Mouse (Mus musculus) hindbrain, postnatal 0 days (tissue): ENCODE data around the gene Usp49. TPM values are rescaled to one million over a fixed set of nuclear protein-coding genes. Genes with fewer than 3 reads are reported as not detected.

ENCODE experiments used
- ATAC-seq: fragments of 200-750 bp; cut with Nextera tagmentation; 2 replicates; pipeline ENCODE4 v1.8.0; 2017; ENCODE audit warnings: mild to moderate bottlenecking, moderate TSS enrichment, moderate library complexity
- DNase-seq: peaks from one replicate; pipeline ENCODE4 v3.0.0-alpha.2; 2015; ENCODE audit warnings: low spot score
- H3K27ac ChIP-seq: fragments of 300-500 bp; sonication (generic); 2 replicates; pipeline ENCODE4 v1.5.1; 2014; ENCODE audit warnings: mild to moderate bottlenecking
- H3K27me3 ChIP-seq: fragments of 300-500 bp; sonication (generic); 2 replicates; pipeline ENCODE4 v1.6.1; 2014; ENCODE audit warnings: low read length, mixed read lengths; ENCODE audit not compliant: insufficient read depth
- H3K36me3 ChIP-seq: fragments of 300-500 bp; sonication (generic); 2 replicates; pipeline ENCODE4 v1.6.1; 2014; ENCODE audit warnings: low read length, mixed read lengths; ENCODE audit not compliant: insufficient read depth
- H3K4me1 ChIP-seq: fragments of 300-500 bp; sonication (generic); 2 replicates; pipeline ENCODE4 v1.6.1; 2014; ENCODE audit warnings: antibody characterized with exemption, low read length, mixed read lengths; ENCODE audit not compliant: insufficient read depth
- H3K4me2 ChIP-seq: fragments of 300-500 bp; sonication (generic); 2 replicates; pipeline ENCODE4 v1.6.1; 2014; ENCODE audit warnings: low read depth, mild to moderate bottlenecking, low read length, moderate library complexity, mixed read lengths
- H3K4me3 ChIP-seq: fragments of 300-500 bp; sonication (generic); 2 replicates; pipeline ENCODE4 v1.5.1; 2014; ENCODE audit warnings: low read length
- H3K9ac ChIP-seq: fragments of 300-500 bp; sonication (generic); replicated peaks from 2 replicates; pipeline ENCODE4 v1.6.1; 2014; ENCODE audit warnings: mild to moderate bottlenecking, low read length, moderate library complexity, mixed read lengths
- H3K9me3 ChIP-seq: fragments of 300-500 bp; sonication (generic); 2 replicates; pipeline ENCODE4 v1.6.1; 2016; ENCODE audit warnings: low read length, mixed read lengths
- CTCF ChIP-seq: IDR thresholded peaks from 2 replicates; pipeline ENCODE4 v1.5.1; 2016; ENCODE audit warnings: antibody characterized with exemption, control low read depth, low read depth
- WGBS: fragments of 180-500 bp; shearing (Covaris S2); extraction: QIAGEN DNeasy Blood & Tissue Kit; methylation state at CpG from one replicate; pipeline ENCODE4 v1.1.7; 2014; 5-methylcytosine and 5-hydroxymethylcytosine counted together
- polyA plus RNA-seq: library from polyadenylated mRNA; unstranded; fragments of >200 nt; fragmentation: Nextera tagmentation; extraction: Ambion mirVana; gene quantifications from 2 replicates; pipeline ENCODE4 v1.2.1, GENCODE M21; 2015
- total RNA-seq: library from RNA; depleted of rRNA; stranded (reverse); fragments of >200 nt; gene quantifications from 2 replicates; pipeline ENCODE4 v1.2.3, GENCODE M21; 2014

Gene Usp49
- total and polyA plus RNA-seq, 2 experiments from 2014 or later = 4.9 to 25.5 TPM

- Histone ChIP-seq H3K4me2 (peak within 1 kb of the TSS; percentile 92), H3K4me3 (peak within 1 kb of the TSS; percentile 58), H3K27me3 (no peaks in the 10 kb centered on the region), H3K4me1 (peaks cover 14% of the 10 kb centered on the region), H3K27ac (peak within 1 kb of the TSS; percentile 87), H3K9me3 (no peaks in the 10 kb centered on the region), H3K36me3 (peaks cover 8% of the 10 kb centered on the region; the same call in 1 of the 2 replicates), H3K9ac (peak within 1 kb of the TSS; percentile 84)
- under 1% methylated on average over 58 of the region's 58 CpGs for WGBS
- ATAC-seq (peak; percentile 70), DNase-seq (peak; percentile 87)
- no peak for TF ChIP-seq CTCF
Measured at GRCm38 (mm10) chr17:47688608-47689575, 58.4 kb downstream of the Usp49 start, which contains the start of gene Frs3. Gene Frs3 (plus strand): TSS chr17:47689030.

- Histone ChIP-seq H3K4me1 (peaks cover 18% of the 10 kb centered on the region), H3K9ac (peak overlapping the region; percentile 84; the same call in 1 of the 2 replicates), H3K9me3 (no peaks in the 10 kb centered on the region)
Measured at GRCm38 (mm10) chr17:47689894-47690293, 59.4 kb downstream of the Usp49 start.

DNA sequence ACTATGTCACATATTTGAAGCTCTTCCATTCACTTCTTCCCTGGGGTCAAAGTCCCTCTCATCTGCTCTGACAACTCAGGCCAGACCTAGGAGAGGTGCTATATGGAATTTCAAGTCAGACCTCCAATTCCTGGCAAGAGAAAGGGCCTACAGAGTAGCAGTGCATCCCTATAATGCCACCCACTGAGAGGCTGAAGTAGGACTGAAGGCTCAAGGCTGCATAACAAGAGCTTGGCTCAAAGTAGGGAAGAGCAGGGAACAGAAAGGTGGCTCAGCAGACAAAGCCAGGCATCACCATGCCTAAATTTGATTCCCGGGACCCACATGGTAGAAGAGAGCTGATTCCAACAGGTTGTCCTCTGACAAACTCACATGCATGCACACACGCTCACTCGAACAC, 61.2 kb downstream of the Usp49 start:
- Histone ChIP-seq H3K9ac (no peak overlapping the region), H3K4me1 (peaks cover 18% of the 10 kb centered on the region), H3K9me3 (no peaks in the 10 kb centered on the region), H3K27me3 (no peaks in the 10 kb centered on the region), H3K27ac (no peak overlapping the region), H3K4me2 (no peak overlapping the region), H3K4me3 (no peak overlapping the region), H3K36me3 (no peaks in the 10 kb centered on the region)
- DNase-seq (no peak), ATAC-seq (no peak)
- 81% methylated on average over 3 of the region's 3 CpGs for WGBS
- no peak for TF ChIP-seq CTCF

More at GRCm38 (mm10) chr17:47689894-47690293, 59.4 kb downstream of the Usp49 start:
- H3K36me3 ChIP-seq = peaks cover 8% of the 10 kb centered on the region; the same call in 1 of the 2 replicates
- no peak for ATAC-seq
- peak overlapping the region; percentile 58; the same call in 1 of the 2 replicates for H3K4me3 ChIP-seq
- no peaks in the 10 kb centered on the region for H3K27me3 ChIP-seq
- peak overlapping the region; percentile 92 for H3K4me2 ChIP-seq
- DNase-seq = no peak
- H3K27ac ChIP-seq = no peak overlapping the region
- WGBS = 76% methylated on average over 8 of the region's 8 CpGs
- TF ChIP-seq CTCF = no peak

DNA sequence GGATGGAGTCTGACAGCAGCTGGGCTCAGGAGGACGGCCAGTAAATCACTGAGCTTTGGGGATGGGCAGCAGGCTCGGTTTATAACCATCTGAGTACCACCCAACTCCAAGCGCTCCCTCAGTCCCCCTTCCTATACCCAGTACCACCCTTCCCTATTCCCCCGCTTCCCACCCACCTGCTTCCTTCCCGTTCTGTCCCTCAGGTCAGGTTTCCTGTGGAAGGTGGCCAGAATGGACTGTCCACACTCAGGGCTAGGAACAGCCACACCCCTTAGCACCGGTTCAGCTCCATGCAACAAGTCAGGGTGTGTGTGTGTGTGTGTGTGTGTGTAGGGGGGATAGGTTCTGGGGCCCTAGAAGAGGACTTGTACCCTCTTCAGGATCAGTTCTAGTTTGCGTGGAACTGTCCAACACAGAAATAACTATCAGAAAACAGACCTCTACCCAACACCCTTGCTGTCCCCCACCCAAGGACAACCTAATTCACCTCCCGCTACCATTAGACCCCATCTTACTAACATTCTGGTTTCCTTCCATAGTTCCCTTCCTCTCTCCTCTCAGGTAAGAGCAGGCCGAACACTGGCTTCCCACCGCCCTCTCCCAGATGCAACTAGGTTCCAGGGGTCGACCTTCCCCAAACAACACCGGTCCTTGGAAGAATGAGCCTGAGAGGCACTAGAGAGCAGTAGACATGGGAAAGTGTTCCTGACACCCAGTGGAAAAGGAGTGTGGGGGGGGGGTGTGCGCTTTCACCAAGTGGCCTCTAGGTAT, 63.4 kb downstream of the Usp49 start:
- H3K4me3 ChIP-seq = peak overlapping the region; percentile 57
- no peaks in the 10 kb centered on the region for H3K27me3 ChIP-seq
- peak overlapping the region; percentile 84 for H3K27ac ChIP-seq
- peaks cover under 1% of the 10 kb centered on the region; the same call in 1 of the 2 replicates for H3K36me3 ChIP-seq
- H3K9ac ChIP-seq = peak overlapping the region; percentile 75
- peak overlapping the region; percentile 84 for H3K4me2 ChIP-seq
- H3K4me1 ChIP-seq = peaks cover 11% of the 10 kb centered on the region; the same call in 1 of the 2 replicates
- ATAC-seq (peak; percentile 0; the same call in 1 of the 2 replicates), DNase-seq (no peak)
- no peak; the same call in 1 of the 2 replicates for TF ChIP-seq CTCF
- WGBS = 33% methylated on average over 13 of the region's 13 CpGs
- no peaks in the 10 kb centered on the region for H3K9me3 ChIP-seq

GRCm38 (mm10) chr17:47694442-47694502, 63.8 kb downstream of the Usp49 start, which contains the start of gene Gm21981:
Gene Gm21981 (minus strand): TSS chr17:47694455.
- Histone ChIP-seq H3K9ac (peak within 1 kb of the TSS; percentile 75), H3K4me2 (peak within 1 kb of the TSS; percentile 84), H3K9me3 (no peaks in the 10 kb centered on the region), H3K27me3 (no peaks in the 10 kb centered on the region), H3K4me1 (peaks cover 11% of the 10 kb centered on the region; the same call in 1 of the 2 replicates), H3K27ac (peak within 1 kb of the TSS; percentile 84), H3K4me3 (peak within 1 kb of the TSS; percentile 57), H3K36me3 (peaks cover 4% of the 10 kb centered on the region; the same call in 1 of the 2 replicates)
- DNase-seq = no peak
- 0 out of 2 replicates have a peak, but pooled peaks have one; percentile 24 for TF ChIP-seq CTCF
- 3% methylated on average over 3 of the region's 3 CpGs for WGBS
- no peak for ATAC-seq

- WGBS = 1% methylated on average over 68 of the region's 82 CpGs
- TF ChIP-seq CTCF = peak; percentile 76
- H3K36me3 ChIP-seq = peaks cover 8% of the 10 kb centered on the region; the same call in 1 of the 2 replicates
- no peaks in the 10 kb centered on the region for H3K27me3 ChIP-seq
- H3K9me3 ChIP-seq = no peaks in the 10 kb centered on the region
- peak within 1 kb of the TSS; percentile 84 for H3K27ac ChIP-seq
- ATAC-seq = peak; percentile 96
- H3K4me2 ChIP-seq = peak within 1 kb of the TSS; percentile 84
- H3K4me3 ChIP-seq = peak within 1 kb of the TSS; percentile 57
- peak; percentile 98 for DNase-seq
- peaks cover 9% of the 10 kb centered on the region; the same call in 1 of the 2 replicates for H3K4me1 ChIP-seq
- peak within 1 kb of the TSS; percentile 75 for H3K9ac ChIP-seq
Measured at GRCm38 (mm10) chr17:47694503-47695336, 64.2 kb downstream of the Usp49 start, which contains the start of gene Prickle4. Gene Prickle4 (minus strand): TSS chr17:47694736.
